Mouse (Mus musculus) liver, embryonic 14.5 days (tissue): ENCODE data around the gene Vwa3a.

Experiments used
- CTCF ChIP-seq: IDR thresholded peaks from 2 replicates; pipeline ENCODE4 v1.5.1; 2016; ENCODE audit warnings: antibody characterized with exemption, low read depth, control low read depth
- EP300 ChIP-seq: IDR thresholded peaks from 2 replicates; pipeline ENCODE4 v1.6.1; 2016; ENCODE audit warnings: antibody characterized with exemption, low read depth

GRCm38 (mm10) chr7:120778012-120778411 is 38.9 kb downstream of the Vwa3a start:
- no peak for TF ChIP-seq CTCF
- peak; percentile 47; the same call in 1 of the 2 replicates for TF ChIP-seq EP300
